27 mouse cellular contexts compared by ENCODE assay signal in the genomic region with DNA sequence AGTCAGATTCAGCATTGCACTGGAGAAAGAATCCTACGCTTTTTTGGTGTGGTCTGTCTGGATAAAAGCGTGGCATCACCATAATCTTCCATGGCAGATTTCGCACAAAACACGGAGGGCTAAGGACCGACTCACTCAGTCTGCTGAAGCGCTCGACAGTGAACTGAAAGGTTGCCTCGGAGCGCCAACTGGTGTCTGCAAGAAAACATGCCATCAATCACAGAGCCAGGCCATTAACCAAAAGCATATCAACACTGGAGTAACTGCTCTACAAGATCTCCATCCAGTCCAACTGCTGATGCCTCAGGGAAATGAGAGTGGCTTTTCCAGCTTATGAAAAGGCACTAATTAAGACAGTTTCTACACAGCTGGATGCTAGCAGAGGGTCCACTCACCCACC. TPM values are rescaled to one million over a fixed set of nuclear protein-coding genes. Genes with fewer than 3 reads are reported as not detected.
DNase-seq lines count a peak whose midpoint lies in the region; ATAC-seq and TF ChIP-seq lines count a peak whose summit lies in the region.
"Had no signal": no experiment of that assay in that cellular context is flagged by ENCODE, and none has a peak within 500 bp of the region (broad histone marks: within the 10 kb centered on the region; RNA-seq: fewer than 3 reads in every experiment).

No protein-coding gene starts in this region.

- DNase-seq in cerebellum, postnatal 14 days = peak; percentile 33 to 41
- DNase-seq in cerebellum, adult 8-10 months = no peak
- DNase-seq in hindbrain, postnatal 0 days (ENCODE audit: low spot score) = peak; percentile 33
- DNase-seq in hindbrain, embryonic 10.5 days (ENCODE audit: low spot score) = no peak
- DNase-seq in liver, embryonic 13.5 days = no peak
- no peak for DNase-seq in liver
- DNase-seq in brain, adult 2 months (ENCODE audit: low read depth, low spot score) = peak; percentile 49
- DNase-seq in thymus, postnatal 14 days = no peak
- DNase-seq: adrenal gland, postnatal 36 days; cerebellum, postnatal 36 days; heart, postnatal 14 days; kidney, adult 11 months; kidney, postnatal 10 days; liver, postnatal 0 days; lung, postnatal 10 days; thymus, postnatal 36 days had no signal

- WGBS in hindbrain, postnatal 0 days = 46% methylated on average over 9 of the region's 9 CpGs
- WGBS in hindbrain, embryonic 10.5 days = 82% methylated on average over 9 of the region's 9 CpGs
- WGBS in liver, embryonic 13.5 days (ENCODE audit: insufficient replicate concordance) = 89% methylated on average over 9 of the region's 9 CpGs

- H3K36me3 ChIP-seq in hindbrain, postnatal 0 days (ENCODE audit: insufficient read depth, low read length) = peaks cover 58% of the 10 kb centered on the region; the same call in 1 of the 2 replicates
- H3K36me3 ChIP-seq in hindbrain, embryonic 10.5 days = peaks cover 95% of the 10 kb centered on the region
- H3K36me3 ChIP-seq in liver, embryonic 13.5 days = peaks cover 95% of the 10 kb centered on the region

- H3K27me3 ChIP-seq in hindbrain, postnatal 0 days (ENCODE audit: insufficient read depth, low read length) = no peaks in the 10 kb centered on the region
- no peaks in the 10 kb centered on the region for H3K27me3 ChIP-seq in hindbrain, embryonic 10.5 days (ENCODE audit: insufficient read depth, poor library complexity, severe bottlenecking)
- no peaks in the 10 kb centered on the region for H3K27me3 ChIP-seq in liver, embryonic 13.5 days
- H3K27me3 ChIP-seq: embryonic facial prominence, embryonic 12.5 days; forebrain, embryonic 13.5 days; heart, embryonic 12.5 days; limb, embryonic 13.5 days had no signal

- ATAC-seq in hindbrain, postnatal 0 days = no peak
- ATAC-seq in liver, embryonic 13.5 days (ENCODE audit: low read depth) = no peak
- ATAC-seq: forebrain, embryonic 13.5 days; liver, postnatal 0 days; midbrain, embryonic 16.5 days had no signal

- no peak overlapping the region for H3K4me3 ChIP-seq in hindbrain, postnatal 0 days (ENCODE audit: low read length)
- no peak overlapping the region for H3K4me3 ChIP-seq in hindbrain, embryonic 10.5 days
- H3K4me3 ChIP-seq in liver, embryonic 13.5 days (replicated peaks) = no peak overlapping the region
- H3K4me3 ChIP-seq: embryonic facial prominence, embryonic 12.5 days; erythroblast, embryonic 14.5 days; forebrain, embryonic 13.5 days; heart, embryonic 12.5 days; limb, embryonic 13.5 days had no signal

- H3K9me3 ChIP-seq in hindbrain, postnatal 0 days (ENCODE audit: low read length) = no peaks in the 10 kb centered on the region
- H3K9me3 ChIP-seq in hindbrain, embryonic 10.5 days = no peaks in the 10 kb centered on the region
- H3K9me3 ChIP-seq in liver, embryonic 13.5 days (replicated peaks) = no peaks in the 10 kb centered on the region
- H3K9me3 ChIP-seq: embryonic facial prominence, embryonic 12.5 days; forebrain, embryonic 13.5 days; heart, embryonic 12.5 days; limb, embryonic 13.5 days had no signal

- no peak overlapping the region for H3K4me2 ChIP-seq in hindbrain, postnatal 0 days (ENCODE audit: low read depth, low read length)
- no peak overlapping the region for H3K4me2 ChIP-seq in liver, embryonic 13.5 days
- H3K4me2 ChIP-seq: embryonic facial prominence, embryonic 12.5 days; forebrain, embryonic 13.5 days; heart, embryonic 12.5 days; limb, embryonic 13.5 days had no signal

- TF ChIP-seq CTCF in hindbrain, postnatal 0 days (IDR thresholded peaks at IDR 0.05; ENCODE audit: low read depth) = peak; percentile 13; the same call in 1 of the 2 replicates

- no peak overlapping the region for H3K27ac ChIP-seq in hindbrain, postnatal 0 days
- no peak overlapping the region for H3K27ac ChIP-seq in hindbrain, embryonic 10.5 days
- H3K27ac ChIP-seq in liver, embryonic 13.5 days = peak overlapping the region; percentile 16
- H3K27ac ChIP-seq: embryonic facial prominence, embryonic 12.5 days; forebrain, embryonic 13.5 days; limb, embryonic 13.5 days had no signal

- H3K9ac ChIP-seq in hindbrain, postnatal 0 days (replicated peaks; ENCODE audit: low read length) = no peak overlapping the region
- H3K9ac ChIP-seq in liver, embryonic 13.5 days = no peak overlapping the region
- H3K9ac ChIP-seq: embryonic facial prominence, embryonic 12.5 days; forebrain, embryonic 13.5 days; heart, embryonic 12.5 days; limb, embryonic 13.5 days; liver, postnatal 0 days had no signal

- H3K4me1 ChIP-seq in hindbrain, postnatal 0 days (ENCODE audit: insufficient read depth, low read length) = no peaks in the 10 kb centered on the region
- peaks cover 6% of the 10 kb centered on the region; the same call in 1 of the 2 replicates for H3K4me1 ChIP-seq in hindbrain, embryonic 10.5 days (replicated peaks)
- H3K4me1 ChIP-seq in liver, embryonic 13.5 days (replicated peaks) = peaks cover 50% of the 10 kb centered on the region
- H3K4me1 ChIP-seq: forebrain, embryonic 13.5 days had no signal

RNA-seq across cellular contexts. Expression of a gene that starts 31.4 kb away (rescaled TPM):
- not detected in 2 replicates for total RNA-seq in hindbrain, postnatal 0 days (2014; rRNA removed)
- not detected in 2 replicates for polyA plus RNA-seq in hindbrain, postnatal 0 days (2015; fragmentation: Nextera tagmentation; extraction: Ambion mirVana)
- not detected in 2 replicates for polyA plus RNA-seq in hindbrain, embryonic 10.5 days (2016; fragmentation: Nextera tagmentation; extraction: Ambion mirVana)
- not detected in 2 replicates for polyA plus RNA-seq in liver, embryonic 13.5 days (2015; fragmentation: Nextera tagmentation; extraction: Ambion mirVana)
- total RNA-seq: adrenal gland, postnatal 36 days; granulocyte monocyte progenitor cell, adult 5-6 weeks; heart, postnatal 14 days; layer of hippocampus, postnatal 36 days; left cerebral cortex, postnatal 14 days; megakaryocyte, adult 5-6 weeks had no signal
- polyA plus RNA-seq: embryonic facial prominence, embryonic 12.5 days; erythroblast, embryonic 14.5 days; forebrain, embryonic 13.5 days; frontal cortex, adult 2 months; heart, embryonic 12.5 days; limb, embryonic 13.5 days; liver, postnatal 0 days; midbrain, embryonic 16.5 days had no signal

RNA-seq across cellular contexts. Expression of a gene that starts 40.0 kb away (rescaled TPM):
- 120 and 127 TPM in 2 replicates for total RNA-seq in hindbrain, postnatal 0 days (2014; rRNA removed)
- 105 and 110 TPM in 2 replicates for polyA plus RNA-seq in hindbrain, postnatal 0 days (2015; fragmentation: Nextera tagmentation; extraction: Ambion mirVana)
- 187 and 235 TPM in 2 replicates for polyA plus RNA-seq in hindbrain, embryonic 10.5 days (2016; fragmentation: Nextera tagmentation; extraction: Ambion mirVana)
- polyA plus RNA-seq in liver, embryonic 13.5 days (2015; fragmentation: Nextera tagmentation; extraction: Ambion mirVana) = 62.4 and 67.1 TPM in 2 replicates

Comparison
In these comparisons a context has a peak if more than half of its experiments do, and no peak if none do; other contexts are left out.
1. DNase-seq: peak in cerebellum, postnatal 14 days (2 of 2), hindbrain, postnatal 0 days (single experiment) and brain, adult 2 months (single experiment); none in cerebellum, adult 8-10 months (single experiment), hindbrain, embryonic 10.5 days (single experiment), liver, embryonic 13.5 days (single experiment), liver (single experiment) and thymus, postnatal 14 days (single experiment).